Mouse (Mus musculus): ENCODE results near the gene Rps15. TPM values are rescaled to one million over a fixed set of nuclear protein-coding genes. Genes with fewer than 3 reads are reported as not detected.

The Rps15 gene
- polyA plus RNA-seq, 1 experiment from 2014 or later = 858 TPM

DNA sequence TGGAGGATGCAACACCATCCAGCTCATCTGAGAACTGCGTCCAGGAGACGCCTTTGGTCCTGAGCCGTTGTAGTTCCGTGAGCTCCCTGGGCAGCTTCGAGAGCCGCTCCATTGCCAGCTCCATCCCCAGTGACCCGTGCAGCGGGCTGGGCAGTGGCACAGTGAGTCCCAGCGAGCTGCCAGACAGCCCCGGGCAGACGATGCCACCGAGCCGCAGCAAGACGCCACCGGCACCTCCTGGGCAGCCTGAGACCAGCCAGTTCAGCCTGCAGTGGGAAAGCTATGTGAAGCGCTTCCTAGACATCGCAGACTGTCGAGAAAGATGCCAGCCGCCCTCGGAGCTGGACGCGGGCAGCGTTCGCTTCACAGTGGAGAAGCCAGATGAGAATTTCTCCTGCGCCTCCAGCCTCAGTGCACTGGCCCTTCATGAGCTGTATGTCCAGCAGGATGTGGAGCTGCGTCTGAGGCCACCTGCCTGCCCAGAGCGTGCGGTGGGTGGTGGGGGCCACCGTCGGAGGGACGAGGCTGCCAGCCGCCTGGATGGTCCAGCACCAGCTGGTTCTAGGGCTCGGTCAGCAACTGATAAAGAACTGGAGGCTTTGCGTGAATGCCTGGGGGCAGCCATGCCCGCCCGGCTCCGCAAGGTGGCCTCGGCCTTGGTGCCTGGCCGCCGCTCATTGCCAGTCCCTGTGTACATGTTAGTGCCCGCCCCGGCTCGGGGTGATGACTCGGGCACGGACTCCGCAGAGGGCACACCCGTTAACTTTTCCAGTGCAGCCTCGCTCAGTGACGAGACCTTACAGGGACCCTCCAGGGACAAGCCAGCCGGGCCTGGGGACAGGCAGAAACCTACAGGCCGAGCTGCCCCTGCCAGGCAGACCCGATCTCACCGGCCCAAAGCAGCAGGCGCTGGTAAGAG is 20.6 kb downstream of the Rps15 start:
- no peaks in the 10 kb centered on the region for H3K9me3 ChIP-seq (ENCODE audit: control insufficient read depth, low read length)
- no peak overlapping the region for H3K4me2 ChIP-seq (ENCODE audit: low read depth, low read length, severe bottlenecking)
- H3K4me1 ChIP-seq (replicated peaks; ENCODE audit: control insufficient read depth, insufficient read depth, low read length) = peaks cover 8% of the 10 kb centered on the region; the same call in 1 of the 2 replicates
- peaks cover 11% of the 10 kb centered on the region for H3K36me3 ChIP-seq (ENCODE audit: control insufficient read depth, insufficient read depth, low read length)
- ATAC-seq (replicated peaks; ENCODE audit: low FRiP score) = no peak
- H3K9ac ChIP-seq (ENCODE audit: low read length) = no peak overlapping the region
- 74% methylated on average over 54 of the region's 54 CpGs for WGBS
- H3K27ac ChIP-seq (ENCODE audit: low read depth, low read length) = no peak overlapping the region
- no peak for DNase-seq (ENCODE audit: low spot score)
- peaks cover 16% of the 10 kb centered on the region for H3K27me3 ChIP-seq (ENCODE audit: control insufficient read depth, insufficient read depth, low read length)
- H3K4me3 ChIP-seq (ENCODE audit: low read depth, low read length) = no peak overlapping the region

DNA sequence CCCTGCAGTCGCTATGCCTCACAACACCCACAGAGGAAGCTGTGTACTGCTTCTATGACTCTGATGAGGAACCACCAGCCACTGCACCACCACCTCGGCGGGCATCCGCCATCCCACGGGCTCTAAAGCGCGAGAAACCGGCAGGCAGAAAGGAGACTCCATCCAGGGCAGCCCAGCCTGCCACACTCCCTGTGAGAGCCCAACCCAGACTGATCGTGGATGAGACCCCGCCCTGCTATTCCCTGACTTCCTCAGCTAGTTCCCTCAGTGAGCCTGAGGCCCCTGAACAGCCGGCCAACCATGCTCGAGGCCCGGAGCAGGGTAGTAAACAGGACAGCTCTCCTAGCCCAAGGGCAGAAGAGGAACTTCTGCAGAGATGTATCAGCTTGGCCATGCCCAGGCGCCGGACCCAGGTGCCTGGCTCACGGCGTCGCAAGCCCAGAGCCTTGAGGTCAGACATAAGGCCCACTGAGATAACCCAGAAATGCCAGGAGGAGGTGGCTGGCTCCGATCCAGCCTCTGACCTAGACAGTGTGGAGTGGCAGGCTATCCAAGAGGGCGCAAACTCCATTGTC is 21.5 kb downstream of the Rps15 start:
- no peak overlapping the region for H3K4me3 ChIP-seq (ENCODE audit: low read depth, low read length)
- peaks cover 16% of the 10 kb centered on the region for H3K27me3 ChIP-seq (ENCODE audit: control insufficient read depth, insufficient read depth, low read length)
- peaks cover 6% of the 10 kb centered on the region for H3K36me3 ChIP-seq (ENCODE audit: control insufficient read depth, insufficient read depth, low read length)

DNA sequence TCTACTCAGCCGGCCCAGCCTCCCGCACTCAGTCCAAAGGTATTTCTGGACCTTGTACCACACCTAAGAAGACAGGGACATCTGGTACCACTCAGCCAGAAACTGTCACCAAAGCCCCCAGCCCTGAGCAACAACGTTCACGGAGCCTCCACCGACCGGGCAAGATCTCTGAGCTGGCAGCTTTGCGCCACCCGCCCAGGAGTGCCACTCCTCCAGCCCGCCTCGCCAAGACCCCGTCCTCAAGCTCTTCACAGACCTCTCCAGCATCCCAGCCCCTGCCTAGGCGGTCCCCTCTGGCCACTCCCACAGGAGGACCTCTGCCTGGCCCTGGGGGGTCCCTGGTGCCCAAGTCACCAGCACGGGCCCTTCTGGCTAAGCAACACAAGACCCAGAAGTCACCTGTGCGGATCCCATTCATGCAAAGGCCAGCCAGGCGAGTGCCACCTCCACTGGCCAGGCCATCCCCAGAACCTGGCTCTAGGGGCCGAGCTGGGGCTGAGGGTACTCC is 22.3 kb downstream of the Rps15 start:
- H3K9me3 ChIP-seq (ENCODE audit: control insufficient read depth, low read length) = no peaks in the 10 kb centered on the region
- DNase-seq (ENCODE audit: low spot score) (peak; percentile 59), ATAC-seq (replicated peaks; ENCODE audit: low FRiP score) (no peak)
- H3K4me2 ChIP-seq (ENCODE audit: low read depth, low read length, severe bottlenecking) = no peak overlapping the region
- WGBS = 60% methylated on average over 16 of the region's 16 CpGs
- H3K27ac ChIP-seq (ENCODE audit: low read depth, low read length) = no peak overlapping the region
- no peak overlapping the region for H3K9ac ChIP-seq (ENCODE audit: low read length)
- H3K36me3 ChIP-seq (ENCODE audit: control insufficient read depth, insufficient read depth, low read length) = peaks cover 3% of the 10 kb centered on the region; the same call in 1 of the 2 replicates
- H3K4me1 ChIP-seq (replicated peaks; ENCODE audit: control insufficient read depth, insufficient read depth, low read length) = peaks cover 15% of the 10 kb centered on the region
- peaks cover 16% of the 10 kb centered on the region for H3K27me3 ChIP-seq (ENCODE audit: control insufficient read depth, insufficient read depth, low read length)
- H3K4me3 ChIP-seq (ENCODE audit: low read depth, low read length) = no peak overlapping the region

More for the DNA sequence above, 21.5 kb downstream of the Rps15 start:
- H3K4me1 ChIP-seq (replicated peaks; ENCODE audit: control insufficient read depth, insufficient read depth, low read length) = peaks cover 8% of the 10 kb centered on the region; the same call in 1 of the 2 replicates
- no peak overlapping the region for H3K9ac ChIP-seq (ENCODE audit: low read length)
- no peaks in the 10 kb centered on the region for H3K9me3 ChIP-seq (ENCODE audit: control insufficient read depth, low read length)
- 76% methylated on average over 20 of the region's 20 CpGs for WGBS
- ATAC-seq (replicated peaks; ENCODE audit: low FRiP score) (no peak), DNase-seq (ENCODE audit: low spot score) (peak; percentile 53)
- no peak overlapping the region for H3K4me2 ChIP-seq (ENCODE audit: low read depth, low read length, severe bottlenecking)
- no peak overlapping the region for H3K27ac ChIP-seq (ENCODE audit: low read depth, low read length)

DNA sequence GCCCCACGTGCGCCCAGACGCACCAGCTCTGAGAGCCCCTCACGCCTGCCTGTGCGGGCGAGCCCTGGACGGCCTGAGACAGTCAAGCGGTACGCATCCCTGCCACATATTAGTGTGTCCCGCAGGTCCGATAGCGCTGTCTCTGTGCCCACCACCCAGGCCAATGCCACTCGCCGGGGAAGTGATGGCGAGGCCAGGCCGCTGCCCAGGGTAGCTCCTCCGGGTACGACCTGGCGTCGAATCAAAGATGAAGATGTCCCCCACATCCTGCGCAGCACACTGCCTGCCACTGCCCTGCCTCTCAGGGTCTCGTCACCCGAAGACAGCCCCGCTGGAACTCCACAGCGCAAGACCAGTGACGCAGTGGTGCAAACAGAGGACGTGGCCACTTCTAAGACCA is 23.1 kb downstream of the Rps15 start:
- H3K4me1 ChIP-seq (replicated peaks; ENCODE audit: control insufficient read depth, insufficient read depth, low read length) = peaks cover 17% of the 10 kb centered on the region
- WGBS = 53% methylated on average over 27 of the region's 27 CpGs

DNA sequence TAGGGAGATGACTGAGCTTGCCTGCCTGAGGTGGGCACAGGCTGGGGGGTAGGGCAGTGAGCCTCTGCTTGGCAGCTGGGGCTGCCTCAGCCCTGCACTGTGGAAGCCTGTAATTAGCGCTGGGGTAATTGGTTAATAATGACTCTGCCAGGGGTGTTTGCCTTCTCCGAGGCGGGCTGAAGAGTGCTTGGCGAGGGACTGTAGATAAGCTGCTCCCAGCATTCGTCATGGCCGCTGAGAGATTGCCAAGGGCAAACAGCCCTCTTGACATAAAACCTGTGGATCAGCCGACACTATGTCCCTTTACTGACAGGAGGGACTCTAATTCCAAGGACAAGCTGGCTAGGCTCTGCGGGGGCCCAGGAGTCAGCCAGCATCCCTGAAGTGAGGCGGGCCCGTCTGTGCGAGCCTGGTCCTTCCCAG is 24.1 kb downstream of the Rps15 start:
- no peaks in the 10 kb centered on the region for H3K9me3 ChIP-seq (ENCODE audit: control insufficient read depth, low read length)
- no peak overlapping the region; the same call in 1 of the 2 replicates for H3K9ac ChIP-seq (ENCODE audit: low read length)
- 40% methylated on average over 11 of the region's 11 CpGs for WGBS
- peaks cover 3% of the 10 kb centered on the region; the same call in 1 of the 2 replicates for H3K36me3 ChIP-seq (ENCODE audit: control insufficient read depth, insufficient read depth, low read length)
- peak; percentile 61 for DNase-seq (ENCODE audit: low spot score)
- peaks cover 17% of the 10 kb centered on the region for H3K4me1 ChIP-seq (replicated peaks; ENCODE audit: control insufficient read depth, insufficient read depth, low read length)
- peak; percentile 19; the same call in 1 of the 2 replicates for ATAC-seq (replicated peaks; ENCODE audit: low FRiP score)
- H3K4me2 ChIP-seq (ENCODE audit: low read depth, low read length, severe bottlenecking) = no peak overlapping the region
- peaks cover 16% of the 10 kb centered on the region for H3K27me3 ChIP-seq (ENCODE audit: control insufficient read depth, insufficient read depth, low read length)
- H3K27ac ChIP-seq (ENCODE audit: low read depth, low read length) = no peak overlapping the region
- H3K4me3 ChIP-seq (ENCODE audit: low read depth, low read length) = no peak overlapping the region

More for the DNA sequence above, 23.1 kb downstream of the Rps15 start:
- Histone ChIP-seq H3K4me2 (ENCODE audit: low read depth, low read length, severe bottlenecking) (no peak overlapping the region), H3K27me3 (ENCODE audit: control insufficient read depth, insufficient read depth, low read length) (peaks cover 16% of the 10 kb centered on the region), H3K9ac (ENCODE audit: low read length) (no peak overlapping the region), H3K27ac (ENCODE audit: low read depth, low read length) (no peak overlapping the region), H3K36me3 (ENCODE audit: control insufficient read depth, insufficient read depth, low read length) (peaks cover 3% of the 10 kb centered on the region; the same call in 1 of the 2 replicates), H3K4me3 (ENCODE audit: low read depth, low read length) (no peak overlapping the region), H3K9me3 (ENCODE audit: control insufficient read depth, low read length) (no peaks in the 10 kb centered on the region)
- DNase-seq (ENCODE audit: low spot score) = peak; percentile 68
- no peak for ATAC-seq (replicated peaks; ENCODE audit: low FRiP score)

DNA sequence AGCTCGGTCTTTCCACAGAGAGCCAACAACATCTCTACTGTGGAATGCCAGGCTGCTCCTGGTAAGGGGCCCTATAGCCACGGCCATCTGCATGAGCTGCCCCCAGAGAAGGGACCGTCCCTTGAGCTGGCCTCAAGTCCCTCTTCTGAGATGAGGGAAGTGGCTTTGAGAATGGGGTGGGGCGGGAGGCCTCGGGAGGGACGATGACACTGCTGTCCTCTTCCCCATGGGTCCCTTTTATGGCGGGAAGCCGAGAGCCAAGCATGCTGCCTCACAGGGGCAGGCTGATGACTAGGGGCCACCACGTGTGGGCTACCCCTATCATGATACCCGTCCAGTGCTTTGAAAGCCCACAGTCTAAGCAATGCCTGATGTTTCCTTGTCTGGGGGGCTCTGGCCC is 24.8 kb downstream of the Rps15 start:
- Histone ChIP-seq H3K9me3 (ENCODE audit: control insufficient read depth, low read length) (no peaks in the 10 kb centered on the region), H3K4me2 (ENCODE audit: low read depth, low read length, severe bottlenecking) (no peak overlapping the region), H3K27me3 (ENCODE audit: control insufficient read depth, insufficient read depth, low read length) (peaks cover 16% of the 10 kb centered on the region), H3K36me3 (ENCODE audit: control insufficient read depth, insufficient read depth, low read length) (no peaks in the 10 kb centered on the region; the same call in 1 of the 2 replicates), H3K9ac (ENCODE audit: low read length) (no peak overlapping the region), H3K4me3 (ENCODE audit: low read depth, low read length) (no peak overlapping the region), H3K27ac (ENCODE audit: low read depth, low read length) (no peak overlapping the region), H3K4me1 (replicated peaks; ENCODE audit: control insufficient read depth, insufficient read depth, low read length) (peaks cover 17% of the 10 kb centered on the region)
- DNase-seq (ENCODE audit: low spot score) = no peak
- 66% methylated on average over 10 of the region's 10 CpGs for WGBS
- ATAC-seq (replicated peaks; ENCODE audit: low FRiP score) = no peak

DNA sequence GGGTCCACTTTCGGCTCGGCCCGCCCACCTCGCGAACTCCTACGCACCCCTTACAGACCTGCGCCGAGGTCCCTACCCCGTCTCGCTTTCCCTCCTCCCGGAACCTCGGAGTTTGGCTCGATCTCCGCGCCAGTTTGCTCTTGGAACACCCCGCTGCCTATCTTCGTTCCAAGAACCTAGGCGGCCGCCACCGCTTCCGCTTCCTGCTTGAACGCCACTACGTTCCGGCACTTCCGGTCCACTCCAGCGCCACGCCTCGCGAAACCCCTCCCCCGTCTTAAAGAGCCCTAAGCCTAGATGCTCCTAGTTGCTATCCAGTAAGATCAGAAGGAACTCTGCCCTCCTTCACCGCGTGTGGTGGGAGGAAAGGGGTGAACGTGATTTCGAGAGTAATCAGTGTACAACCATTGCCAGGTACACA is 28.1 kb downstream of the Rps15 start, which contains the start of gene 2310011J03Rik:
TSS of gene 2310011J03Rik (minus strand) at position 198 of the 421 bp plus-strand sequence.
- Histone ChIP-seq H3K9ac (ENCODE audit: low read length) (peak within 1 kb of the TSS; percentile 75), H3K27ac (ENCODE audit: low read depth, low read length) (0 out of 2 replicates have a peak within 1 kb of the TSS, but pooled peaks have one; percentile 25), H3K4me3 (ENCODE audit: low read depth, low read length) (peak within 1 kb of the TSS; percentile 88), H3K27me3 (ENCODE audit: control insufficient read depth, insufficient read depth, low read length) (peaks cover 4% of the 10 kb centered on the region), H3K4me1 (replicated peaks; ENCODE audit: control insufficient read depth, insufficient read depth, low read length) (peaks cover 23% of the 10 kb centered on the region), H3K36me3 (ENCODE audit: control insufficient read depth, insufficient read depth, low read length) (no peaks in the 10 kb centered on the region; the same call in 1 of the 2 replicates), H3K4me2 (ENCODE audit: low read depth, low read length, severe bottlenecking) (peak within 1 kb of the TSS; percentile 86), H3K9me3 (ENCODE audit: control insufficient read depth, low read length) (no peaks in the 10 kb centered on the region)
- ATAC-seq (replicated peaks; ENCODE audit: low FRiP score) (peak; percentile 62), DNase-seq (ENCODE audit: low spot score) (peak; percentile 93)
- under 1% methylated on average over 34 of the region's 34 CpGs for WGBS

DNA sequence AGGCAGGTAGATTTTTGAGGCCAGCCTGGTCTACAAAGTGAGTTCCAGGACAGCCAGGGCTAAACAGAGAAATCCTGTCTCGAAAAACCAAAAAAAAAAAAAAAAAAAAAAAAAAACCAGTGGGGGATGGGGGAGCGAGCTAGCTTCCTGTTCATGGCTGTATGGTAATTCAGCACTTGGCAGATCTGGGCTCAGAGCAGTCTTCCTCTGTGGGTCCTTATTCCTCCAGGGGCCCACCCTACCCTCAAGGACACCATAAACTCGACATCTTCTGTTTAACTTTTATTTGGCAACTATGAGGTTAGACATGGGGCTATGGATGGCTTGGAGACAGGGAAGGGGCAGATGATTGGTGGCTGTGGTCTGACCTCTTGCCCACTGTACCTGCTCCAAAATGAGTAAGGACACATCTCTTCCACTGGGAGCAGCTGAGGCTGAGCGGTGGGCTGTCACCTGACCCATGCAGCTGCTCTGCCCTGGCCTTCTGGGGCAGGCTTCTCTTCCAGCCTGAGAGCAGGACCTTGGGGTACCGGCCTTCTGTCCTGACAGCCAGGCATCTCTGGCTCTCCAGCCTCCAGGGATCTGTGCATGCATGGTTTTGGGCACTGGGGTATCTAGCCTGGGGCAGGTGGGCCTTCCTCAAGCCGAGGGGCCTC is 28.9 kb downstream of the Rps15 start:
- H3K9me3 ChIP-seq (ENCODE audit: control insufficient read depth, low read length) = no peaks in the 10 kb centered on the region
- no peak for ATAC-seq (replicated peaks; ENCODE audit: low FRiP score)
- H3K27me3 ChIP-seq (ENCODE audit: control insufficient read depth, insufficient read depth, low read length) = no peaks in the 10 kb centered on the region; the same call in 1 of the 2 replicates
- peaks cover 18% of the 10 kb centered on the region for H3K4me1 ChIP-seq (replicated peaks; ENCODE audit: control insufficient read depth, insufficient read depth, low read length)
- H3K27ac ChIP-seq (ENCODE audit: low read depth, low read length) = no peak overlapping the region
- H3K36me3 ChIP-seq (ENCODE audit: control insufficient read depth, insufficient read depth, low read length) = no peaks in the 10 kb centered on the region; the same call in 1 of the 2 replicates
- no peak for DNase-seq (ENCODE audit: low spot score)
- WGBS = 80% methylated on average over 6 of the region's 6 CpGs
- no peak overlapping the region for H3K9ac ChIP-seq (ENCODE audit: low read length)
- H3K4me2 ChIP-seq (ENCODE audit: low read depth, low read length, severe bottlenecking) = no peak overlapping the region
- H3K4me3 ChIP-seq (ENCODE audit: low read depth, low read length) = no peak overlapping the region

Data from forebrain, embryonic 11.5 days (tissue).